Mouse (Mus musculus) small intestine, adult 2 months (tissue): ENCODE results near the gene Adamts9.

Source experiments
- CTCF ChIP-seq: fragments of 200-500 bp; IDR thresholded peaks from 2 replicates; pipeline ENCODE4 v1.5.1; 2012; ENCODE audit warnings: low read depth, mild to moderate bottlenecking, control low read depth, inconsistent platforms, low read length, moderate library complexity, mixed read lengths; ENCODE audit not compliant: insufficient replicate concordance, insufficient read length; ENCODE audit errors: extremely low read depth
- POLR2A ChIP-seq: fragments of 200-500 bp; IDR thresholded peaks from 2 replicates; pipeline ENCODE4 v1.6.1; 2012; ENCODE audit warnings: low read depth, mild to moderate bottlenecking, control low read depth, inconsistent platforms, low read length, moderate library complexity

GRCm38 (mm10) chr6:92983421-92983820, 40.1 kb upstream of the Adamts9 start:
- TF ChIP-seq CTCF (no peak), POLR2A (no peak)
